Mouse (Mus musculus) mouse trophoblast stem cell (cell line): Measurements from ENCODE around the gene Ccdc169.

ENCODE experiments used
- in situ Hi-C, 2 experiments: fragments of 300-500 bp; cut with MseI, MboI; formaldehyde crosslinking; loops; 2 replicates in 1 of 2; 3 replicates in 1 of 2; pipeline ENCODE4 v1.15.1; 2025

Ccdc169 gene

GRCm38 (mm10) chr3:55137039-55137438 lies at the start of gene Ccdc169:
Ccdc169 (plus strand) TSS chr3:55137339.
- in situ Hi-C loops: no loop called here

DNA sequence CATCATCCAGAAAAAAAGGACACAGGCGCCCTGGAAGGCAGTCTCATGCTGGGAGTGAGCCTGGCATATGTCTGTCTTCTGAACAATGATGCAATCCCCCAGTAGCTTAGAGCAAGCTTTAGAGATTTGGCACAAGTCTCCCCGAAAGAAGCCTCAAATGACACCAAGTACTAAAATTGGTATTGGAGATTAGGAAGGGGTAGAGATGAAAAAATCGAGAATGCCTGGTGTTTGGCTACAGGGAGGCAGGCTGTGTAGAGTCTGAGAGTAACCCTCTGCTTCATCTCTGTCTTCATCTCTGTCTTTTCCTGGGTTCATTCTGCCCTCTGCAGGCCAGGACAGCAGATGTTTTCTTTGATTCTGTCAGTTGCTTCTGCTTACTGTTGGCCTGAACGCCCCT lies 49.8 kb upstream of the Ccdc169 start:
- in situ Hi-C loops: no loop called here

GRCm38 (mm10) chr3:55088359-55088758 lies 48.8 kb upstream of the Ccdc169 start:
- in situ Hi-C loops: no loop called here

GRCm38 (mm10) chr3:55088843-55089242 lies 48.3 kb upstream of the Ccdc169 start:
- in situ Hi-C loops: no loop called here

DNA sequence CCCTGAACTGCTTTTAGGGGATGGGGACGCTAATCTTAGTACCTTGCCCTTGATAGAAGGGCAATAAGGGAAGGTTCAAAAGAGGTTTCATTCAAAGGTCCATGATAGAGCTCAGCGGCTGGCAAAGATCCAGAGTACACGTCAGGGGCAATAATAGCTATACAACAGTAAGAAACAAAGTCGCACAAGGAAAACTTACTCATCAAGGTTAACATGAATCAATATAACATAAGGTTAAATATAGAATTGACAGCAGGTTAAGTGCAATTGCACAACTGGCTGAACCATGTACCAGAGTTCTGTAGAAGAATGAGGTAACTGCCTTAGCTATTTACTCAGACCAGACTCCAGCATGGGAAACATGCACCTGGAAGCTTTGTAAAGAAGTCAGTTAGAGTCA lies 47.8 kb upstream of the Ccdc169 start:
- in situ Hi-C loops: no loop called here

DNA sequence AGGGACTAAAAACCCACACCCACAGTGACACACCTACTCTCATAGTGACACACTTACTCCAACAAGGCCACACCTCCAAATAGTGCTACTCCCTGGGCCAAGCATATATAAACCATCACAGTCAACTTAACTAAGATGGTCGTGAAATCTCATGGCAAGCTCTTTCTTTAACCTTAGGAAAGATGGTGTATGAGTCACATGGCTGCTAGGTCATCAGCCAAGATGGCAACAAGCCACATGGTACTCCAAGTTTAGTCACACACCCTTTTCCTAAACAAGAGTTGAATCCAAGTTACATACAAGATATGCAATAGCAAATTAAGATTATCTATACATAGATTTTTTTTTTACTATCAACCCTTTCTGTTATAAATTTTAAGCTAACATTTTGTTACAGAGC lies 44.0 kb upstream of the Ccdc169 start:
- in situ Hi-C loops: no loop called here

GRCm38 (mm10) chr3:55095968-55096654 lies 41.0 kb upstream of the Ccdc169 start:
- in situ Hi-C loops: no loop called here

GRCm38 (mm10) chr3:55096655-55097005 lies 40.5 kb upstream of the Ccdc169 start:
- in situ Hi-C loops: no loop called here

GRCm38 (mm10) chr3:55097186-55097585 lies 40.0 kb upstream of the Ccdc169 start:
- in situ Hi-C loops: no loop called here

DNA sequence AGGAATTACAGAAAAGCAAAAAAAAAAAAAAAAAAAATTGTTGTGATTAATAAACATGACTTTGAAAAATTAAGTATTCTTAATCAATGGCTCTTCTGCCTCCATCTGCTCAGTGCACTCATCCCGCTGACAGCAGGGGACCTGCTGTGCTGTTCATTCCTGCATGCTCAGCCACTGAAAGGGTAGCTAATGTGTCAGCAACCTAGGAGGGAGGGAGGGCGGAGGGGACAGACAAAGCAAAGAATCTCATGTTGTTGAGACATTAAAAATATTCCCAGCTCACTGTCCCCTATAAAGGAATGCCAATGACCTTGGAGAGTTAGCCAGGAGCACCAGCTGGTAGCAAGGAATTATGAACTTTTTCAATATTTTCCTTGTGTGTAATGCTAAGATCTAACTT lies 39.1 kb upstream of the Ccdc169 start:
- in situ Hi-C loops: no loop called here

DNA sequence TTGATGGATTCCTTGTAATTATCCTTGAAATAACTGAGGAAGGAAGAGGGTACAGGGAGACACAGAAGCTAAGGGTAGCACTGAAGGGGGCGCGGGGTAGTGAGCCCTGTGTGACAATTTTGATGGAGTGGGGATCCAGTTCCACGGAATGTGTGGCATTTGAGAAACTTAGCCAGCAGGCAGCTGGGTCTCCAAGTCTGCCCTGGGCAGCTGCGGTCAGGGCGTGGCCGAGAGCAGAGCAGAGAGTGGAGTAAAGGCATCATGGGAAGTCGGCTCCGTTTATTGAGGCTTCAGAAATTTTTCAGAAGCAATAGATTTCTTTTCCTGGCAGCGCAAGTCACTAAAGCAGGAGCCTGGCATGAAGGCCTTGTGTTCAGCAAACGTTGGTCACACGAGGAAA lies 38.1 kb upstream of the Ccdc169 start:
- in situ Hi-C loops: no loop called here

DNA sequence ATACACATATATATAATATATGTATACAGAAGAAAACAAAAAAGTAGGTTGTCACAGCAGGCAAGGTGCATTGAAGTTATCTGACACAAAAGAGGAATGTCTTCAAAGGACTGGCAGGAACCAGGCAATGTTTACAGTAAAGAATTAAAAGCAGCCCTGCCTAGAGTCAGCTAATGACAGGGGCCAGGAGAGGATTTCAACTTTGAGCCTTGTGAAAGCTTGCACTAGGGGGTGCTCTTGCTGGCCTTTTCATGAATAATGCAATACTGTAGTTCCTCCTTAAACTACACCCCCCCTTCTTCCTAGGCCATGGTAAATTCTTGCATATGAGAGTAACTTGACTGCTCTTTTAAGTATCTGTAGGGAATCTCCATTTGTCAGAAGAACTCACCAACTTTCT lies 36.0 kb upstream of the Ccdc169 start:
- in situ Hi-C loops: no loop called here

DNA sequence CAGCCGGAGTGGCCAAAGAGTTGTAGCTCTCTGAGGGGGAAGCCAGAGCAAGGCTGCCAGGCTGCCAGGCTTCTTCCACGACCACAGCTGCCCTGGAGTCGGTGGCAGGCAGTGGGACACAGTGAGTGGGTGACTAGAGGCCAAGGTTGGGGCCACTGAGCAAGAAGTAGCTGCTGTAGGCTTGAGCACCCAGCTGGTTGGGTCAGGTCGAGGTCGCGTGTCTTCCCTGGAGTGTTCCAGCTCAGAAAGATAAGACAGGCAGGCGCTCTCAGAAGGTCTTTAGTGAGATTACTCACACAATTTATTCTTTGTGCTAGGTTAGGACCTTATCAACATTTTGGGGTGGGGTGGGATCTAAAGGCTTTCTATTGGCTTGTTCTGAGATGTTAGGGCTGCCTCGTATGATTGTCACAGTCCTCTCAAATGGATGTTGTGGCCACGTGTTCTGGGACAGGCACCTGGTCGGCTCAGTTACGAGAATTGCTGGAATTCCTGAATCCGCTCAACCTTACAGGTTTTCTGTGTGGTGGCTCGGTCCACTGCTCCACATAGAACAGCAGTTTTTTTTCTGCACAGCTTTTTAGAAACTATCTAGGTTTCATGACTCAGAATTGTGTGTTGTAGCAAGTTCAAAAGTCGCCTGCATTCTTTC lies 31.6 kb upstream of the Ccdc169 start:
- in situ Hi-C loops: no loop called here

DNA sequence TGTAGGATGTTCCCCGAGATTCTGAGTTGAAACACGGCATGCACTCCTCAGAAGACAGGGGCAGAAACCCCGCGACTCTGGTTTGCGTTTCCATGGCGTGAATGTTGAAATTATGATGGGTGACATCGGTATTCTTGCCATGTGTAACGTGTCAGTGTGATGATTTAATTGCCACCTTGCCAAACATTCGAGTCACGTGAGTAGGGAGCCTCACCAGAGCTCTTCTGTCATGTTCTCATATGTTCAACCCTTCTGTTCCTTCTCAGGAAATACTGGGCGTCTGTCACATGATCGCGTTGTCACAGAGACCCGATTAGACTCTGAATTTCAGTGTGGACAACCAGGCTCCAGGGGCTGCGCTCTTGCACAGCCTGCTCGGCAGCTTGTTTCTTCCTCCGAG lies 31.1 kb upstream of the Ccdc169 start:
- in situ Hi-C loops: no loop called here

GRCm38 (mm10) chr3:55109097-55109496 lies 28.0 kb upstream of the Ccdc169 start:
- in situ Hi-C loops: no loop called here

DNA sequence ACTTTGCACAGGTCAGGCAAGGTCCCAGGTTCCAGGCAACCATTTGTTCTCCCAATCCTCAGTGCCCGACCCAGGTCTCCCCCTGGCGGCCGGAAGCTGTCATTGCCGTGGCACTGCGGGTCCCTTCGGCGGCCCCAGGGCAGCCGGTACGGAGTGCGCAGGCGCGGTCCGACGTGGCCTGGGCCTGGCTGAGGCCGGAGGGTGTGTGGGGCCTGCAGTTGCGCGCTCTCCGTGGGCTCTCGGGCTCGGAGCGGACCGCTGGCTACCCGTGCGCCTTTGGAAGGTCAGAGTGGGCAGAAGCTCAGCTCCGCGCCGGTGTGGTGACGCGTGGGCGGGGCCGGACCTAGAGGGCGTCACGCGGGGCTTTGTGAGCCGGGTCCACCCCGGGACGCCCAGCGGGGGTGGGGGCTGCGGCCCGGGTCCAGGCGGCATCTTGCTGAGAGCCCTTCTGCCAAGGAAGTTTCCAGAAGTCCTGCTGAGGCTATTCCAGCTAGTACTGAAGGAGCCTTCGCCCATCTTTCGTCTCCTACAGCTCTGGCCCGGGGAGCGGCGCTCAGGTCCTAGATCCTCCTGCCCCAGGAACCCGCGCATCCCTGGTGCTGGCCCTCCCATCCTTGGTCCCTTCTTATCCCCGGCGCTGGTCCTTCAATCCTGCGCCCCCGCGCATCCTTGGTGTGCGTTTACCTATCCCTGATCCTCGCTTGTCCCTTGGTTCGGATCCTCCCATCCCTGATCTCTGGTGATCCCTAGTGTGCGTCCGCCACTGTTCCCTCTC lies 25.0 kb upstream of the Ccdc169 start, which contains the start of gene Spg20:
Spg20 (plus strand) TSS at position 174 of the 775 bp plus-strand sequence.
- in situ Hi-C loops: no loop called here

DNA sequence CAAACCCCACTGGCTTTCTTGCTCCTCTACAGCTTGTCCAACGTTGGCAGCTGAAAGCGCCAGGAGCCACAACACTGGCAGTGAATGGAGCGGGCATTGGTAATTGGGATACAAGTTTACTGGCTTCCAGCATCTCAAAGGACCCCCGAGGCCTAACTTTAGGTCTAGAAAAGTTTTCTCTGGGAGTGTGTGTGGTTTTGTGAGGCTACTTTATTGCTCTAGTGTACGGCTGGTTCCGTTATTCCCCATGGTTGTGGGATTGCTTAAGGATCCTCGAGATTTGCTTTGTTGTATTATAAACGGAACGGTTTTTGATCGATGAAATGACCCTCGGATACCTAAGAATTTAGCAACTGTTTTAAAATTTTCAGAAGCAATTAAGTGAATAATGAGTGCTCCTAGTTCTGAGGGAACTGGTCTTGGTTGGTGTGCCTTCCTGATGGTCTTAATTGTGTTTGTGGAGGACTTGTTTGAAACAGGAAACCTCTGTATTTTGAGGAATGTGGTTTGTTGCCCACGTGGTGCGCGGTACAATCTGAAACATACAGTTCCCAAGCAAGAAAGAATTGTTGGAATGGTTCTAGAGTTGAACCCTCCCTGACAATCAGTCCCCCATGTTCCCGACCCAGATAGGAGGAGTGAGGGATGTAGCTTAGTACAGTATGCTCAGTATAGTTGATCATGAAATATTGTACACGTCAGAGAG lies 24.3 kb upstream of the Ccdc169 start:
- in situ Hi-C loops: no loop called here

DNA sequence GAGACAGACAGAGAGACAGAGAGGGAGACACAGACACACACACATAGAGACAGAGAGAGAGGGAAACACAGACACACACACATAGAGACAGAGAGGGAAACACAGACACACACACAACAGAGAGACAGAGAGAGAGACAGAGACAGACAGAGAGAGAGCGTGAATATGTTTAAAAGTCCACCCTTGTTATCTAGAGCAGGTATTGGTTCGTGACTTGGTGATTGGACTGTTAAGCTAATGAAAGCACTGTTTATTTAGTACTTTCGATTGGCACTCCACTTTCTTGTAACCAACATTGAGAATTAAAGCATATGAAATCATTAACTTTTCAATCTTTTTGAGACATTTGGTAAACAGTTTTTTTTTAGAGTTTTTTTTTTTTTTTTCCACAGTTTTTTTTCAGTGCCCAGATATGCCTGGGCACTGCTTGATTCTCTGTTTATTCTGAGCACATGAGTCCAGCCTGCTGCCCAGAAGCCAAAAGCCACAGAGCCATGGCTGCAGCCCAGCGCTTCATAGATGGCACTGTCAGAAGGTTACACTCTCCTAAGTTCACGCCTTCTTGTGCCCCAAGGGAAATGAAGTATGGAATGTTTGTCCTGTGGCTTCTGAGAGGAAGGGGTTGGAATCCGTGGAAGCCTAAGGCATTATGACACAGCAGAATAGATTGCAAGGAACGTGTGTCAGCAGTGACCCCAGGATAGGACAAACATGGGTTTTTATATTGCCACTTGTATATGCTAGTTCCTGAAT lies 22.6 kb upstream of the Ccdc169 start:
- in situ Hi-C loops: no loop called here

DNA sequence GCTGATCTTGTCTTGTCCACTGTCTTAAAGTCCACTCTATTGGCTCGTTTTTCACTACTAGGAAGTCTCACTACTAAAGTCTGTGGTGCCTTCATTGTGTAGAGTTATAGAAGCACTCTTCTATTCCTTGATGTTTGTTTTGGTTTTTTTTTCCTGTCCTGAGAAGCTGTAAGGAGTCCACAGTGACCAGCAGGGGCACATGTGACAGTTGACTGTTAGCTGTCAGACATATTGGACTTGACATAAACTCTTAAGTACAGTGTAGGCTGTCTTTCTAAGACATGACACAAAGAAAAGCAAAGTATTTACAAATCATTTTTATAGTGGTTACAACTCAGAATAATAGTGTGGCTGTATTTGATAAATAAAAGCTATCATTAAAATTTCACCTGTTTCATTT lies 22.1 kb upstream of the Ccdc169 start:
- in situ Hi-C loops: no loop called here

DNA sequence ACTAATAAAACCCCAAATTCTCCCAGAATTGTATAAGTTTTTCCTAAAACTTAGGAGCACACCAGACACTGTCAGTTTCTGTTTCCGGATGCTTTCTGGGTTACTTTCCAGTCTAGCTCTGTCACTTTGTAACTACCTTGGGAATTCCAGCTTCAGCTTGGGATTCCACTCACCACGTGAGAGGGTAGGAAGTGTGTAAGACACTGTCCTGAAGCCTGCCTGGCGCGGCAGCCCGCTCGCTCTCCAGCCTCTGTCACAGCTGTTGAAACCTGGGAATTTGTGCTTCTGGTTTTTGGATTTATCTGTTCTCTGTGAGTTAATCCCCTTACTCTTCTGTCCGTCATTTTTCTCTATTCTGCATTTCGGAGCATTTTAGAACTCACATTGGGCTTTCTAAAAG lies 21.1 kb upstream of the Ccdc169 start:
- in situ Hi-C loops: no loop called here

DNA sequence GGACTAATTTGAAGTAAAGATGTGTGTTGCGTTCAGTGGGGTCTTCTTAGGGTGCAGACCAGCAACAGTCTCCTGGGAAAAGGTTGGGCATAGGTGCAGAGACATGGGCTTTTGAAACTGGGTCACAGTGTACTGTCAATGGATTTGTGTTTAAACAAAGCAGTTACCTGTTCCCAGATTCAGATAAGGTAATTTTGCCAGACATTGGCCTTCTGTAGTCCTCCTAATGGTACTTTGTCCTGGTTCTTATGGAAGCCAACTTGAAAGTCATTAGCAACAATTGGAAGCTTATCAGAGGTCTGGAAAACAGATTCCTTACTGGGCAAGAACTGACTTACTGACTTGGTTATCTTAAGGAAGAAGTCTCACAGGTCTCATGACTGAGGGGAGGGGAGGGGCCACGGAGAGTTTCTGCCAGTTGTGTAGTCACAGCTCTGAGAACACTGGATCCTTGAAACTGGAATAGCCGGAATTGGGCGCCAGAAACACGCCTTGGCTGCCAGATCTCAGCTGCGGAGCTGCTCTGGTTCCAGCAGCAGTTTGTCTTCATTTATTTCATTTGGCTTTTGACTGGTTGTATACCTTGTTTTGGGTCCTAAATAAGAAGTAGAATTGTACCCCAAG lies 17.8 kb upstream of the Ccdc169 start:
- in situ Hi-C loops: no loop called here
